Mouse (Mus musculus) adrenal gland, postnatal 10 days (tissue): ENCODE results near the gene Lif. TPM values are rescaled to one million over a fixed set of nuclear protein-coding genes. Genes with fewer than 3 reads are reported as not detected.

ENCODE experiments used
- DNase-seq: peaks from one replicate; pipeline ENCODE4 v3.0.0; 2021; ENCODE audit warnings: mixed read lengths
- long read RNA-seq, 2 experiments: library from polyadenylated mRNA; stranded (forward); transcript quantifications; one replicate each; pipeline ENCODE4 v2.0.0; 2021
- total RNA-seq, 2 experiments: library from RNA; stranded (reverse); gene quantifications; 2 replicates each; pipeline ENCODE4 v1.2.3; 2021

The Lif gene
- total RNA-seq = under 1 TPM; 0.30 to 0.69 TPM
- long read RNA-seq, experiment 1 = 0 reads
- long read RNA-seq, experiment 2 = 0 reads

GRCm38 (mm10) chr11:4256846-4257607 is at the start of gene Lif:
TSS of gene Lif (plus strand) at chr11:4257557.
- DNase-seq = no peak

- no peak for DNase-seq
Measured at GRCm38 (mm10) chr11:4207655-4208054, 49.7 kb upstream of the Lif start.

DNA sequence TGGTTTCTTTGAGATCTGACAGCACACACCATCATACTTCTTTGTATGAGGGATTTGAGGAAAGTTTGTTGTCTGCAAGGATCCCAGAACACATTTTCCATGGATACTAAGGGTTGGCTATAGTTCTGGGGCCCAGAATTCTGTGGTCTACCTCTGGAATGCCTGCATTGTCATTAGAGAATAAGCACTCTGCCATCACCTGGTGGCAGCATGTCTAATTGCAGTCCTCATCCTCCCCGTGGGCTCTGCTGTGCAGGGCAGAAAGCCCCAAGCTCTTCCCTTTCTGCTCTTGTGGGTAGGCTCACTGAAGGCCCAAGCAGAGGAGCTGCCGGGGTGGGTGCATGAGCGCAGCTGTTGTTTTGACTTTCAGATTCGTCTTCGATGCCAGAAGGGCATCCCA is 47.8 kb upstream of the Lif start:
- DNase-seq = no peak

- DNase-seq = peak; percentile 47
Measured at GRCm38 (mm10) chr11:4210786-4211185, 46.6 kb upstream of the Lif start.

GRCm38 (mm10) chr11:4213107-4213506 is 44.2 kb upstream of the Lif start:
- peak; percentile 50 for DNase-seq

DNA sequence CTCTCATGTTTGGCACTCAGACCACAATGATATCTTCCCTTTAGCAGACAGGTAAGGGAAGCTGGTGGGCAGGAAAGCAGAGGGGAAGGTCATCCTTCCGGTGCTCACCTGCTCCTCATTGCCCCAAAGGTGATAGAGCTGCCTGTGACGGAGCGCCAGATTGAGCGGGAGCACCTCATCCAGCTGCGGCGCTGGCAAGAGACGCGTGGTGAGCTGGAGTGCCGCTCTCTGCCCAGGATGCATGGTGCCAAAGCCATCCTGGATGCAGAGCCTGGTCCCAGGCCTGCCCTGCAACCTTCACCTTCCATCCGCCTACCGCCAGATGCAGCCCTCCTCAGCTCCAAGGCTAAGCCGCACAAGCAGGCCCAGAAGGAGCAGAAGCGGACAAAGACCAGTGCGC is 42.8 kb upstream of the Lif start:
- DNase-seq = no peak

- DNase-seq = no peak
Measured at GRCm38 (mm10) chr11:4215061-4215460, 42.3 kb upstream of the Lif start.

- peak; percentile 54 for DNase-seq
Measured at GRCm38 (mm10) chr11:4216248-4217000, 40.9 kb upstream of the Lif start.

DNA sequence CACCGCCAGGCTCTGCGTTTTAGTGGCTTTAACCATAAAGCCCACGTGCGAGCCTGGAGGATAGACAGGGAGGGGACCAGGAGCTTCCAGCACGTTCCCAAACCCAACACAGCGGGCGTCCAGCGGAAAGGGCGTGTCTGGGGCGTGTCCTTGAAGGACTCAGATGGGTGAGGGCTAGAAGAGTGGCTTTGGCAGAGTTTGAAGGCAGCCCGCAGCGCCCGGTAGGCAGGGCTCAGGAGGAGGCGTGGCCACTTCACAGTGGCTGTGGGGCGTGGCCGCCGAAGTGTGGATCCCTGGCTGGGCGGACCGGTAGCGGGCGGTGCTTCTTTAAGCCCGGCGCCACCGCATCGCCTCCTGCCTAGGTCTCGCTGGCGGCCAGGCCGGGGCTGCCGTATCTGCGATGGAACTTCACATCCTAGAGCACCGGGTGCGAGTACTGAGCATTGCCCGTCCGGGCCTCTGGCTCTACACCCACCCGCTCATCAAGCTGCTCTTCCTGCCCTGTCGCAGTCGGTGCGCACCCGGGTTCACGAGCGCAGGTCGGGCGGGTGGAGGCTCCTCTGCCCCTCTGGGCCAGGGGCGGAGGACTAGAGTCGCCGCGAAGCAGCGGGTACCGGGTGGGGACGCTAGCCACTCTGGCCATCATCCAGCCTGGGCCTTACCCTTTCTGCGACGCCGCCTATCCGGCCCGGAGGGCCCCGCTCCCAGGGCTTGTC is 39.3 kb upstream of the Lif start, which contains the start of gene Castor1:
Castor1 (plus strand) TSS at position 312 of the 716 bp plus-strand sequence.
- DNase-seq = peak; percentile 94

DNA sequence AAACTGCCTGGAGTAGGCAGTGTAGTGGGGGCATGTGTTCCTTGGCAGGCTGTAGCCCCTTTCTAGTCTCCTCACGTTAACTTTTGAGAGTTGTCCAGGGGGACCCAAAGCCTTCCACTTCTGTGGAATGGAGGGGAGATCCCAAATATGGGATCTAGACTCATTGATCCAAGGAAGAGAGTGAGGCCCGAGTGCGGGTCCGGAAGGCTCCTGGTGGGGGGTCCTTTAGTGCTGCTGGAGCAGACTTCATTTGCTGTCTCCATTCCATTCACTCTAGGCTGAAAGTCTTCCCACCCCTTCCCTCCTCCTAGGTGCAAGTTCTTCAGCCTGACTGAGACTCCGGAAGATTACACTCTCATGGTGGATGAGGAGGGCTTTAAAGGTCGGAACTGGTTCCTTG is 38.7 kb upstream of the Lif start:
- no peak for DNase-seq

DNA sequence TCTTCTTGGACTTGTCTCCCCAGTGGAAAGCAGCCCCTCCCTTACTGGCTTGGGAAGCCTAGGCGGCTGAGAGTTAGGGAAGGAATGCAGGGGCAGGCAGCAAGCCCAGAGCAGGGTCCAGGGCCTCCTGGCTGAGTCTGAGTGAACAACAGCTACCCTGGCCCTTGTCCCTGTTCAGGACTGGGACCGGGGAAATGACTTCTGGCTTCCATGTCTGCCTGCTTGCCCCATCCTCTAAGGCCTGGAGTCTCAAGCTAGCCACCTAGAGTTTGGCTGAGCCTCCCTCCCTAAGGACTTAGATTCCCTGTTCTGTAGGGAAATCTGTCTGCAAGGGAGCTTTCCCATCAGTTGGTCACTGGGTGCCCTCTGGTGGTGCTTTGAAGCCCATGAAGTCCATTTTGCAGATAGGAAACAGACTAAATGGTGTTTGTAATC is 38.0 kb upstream of the Lif start:
- DNase-seq = peak; percentile 85

DNA sequence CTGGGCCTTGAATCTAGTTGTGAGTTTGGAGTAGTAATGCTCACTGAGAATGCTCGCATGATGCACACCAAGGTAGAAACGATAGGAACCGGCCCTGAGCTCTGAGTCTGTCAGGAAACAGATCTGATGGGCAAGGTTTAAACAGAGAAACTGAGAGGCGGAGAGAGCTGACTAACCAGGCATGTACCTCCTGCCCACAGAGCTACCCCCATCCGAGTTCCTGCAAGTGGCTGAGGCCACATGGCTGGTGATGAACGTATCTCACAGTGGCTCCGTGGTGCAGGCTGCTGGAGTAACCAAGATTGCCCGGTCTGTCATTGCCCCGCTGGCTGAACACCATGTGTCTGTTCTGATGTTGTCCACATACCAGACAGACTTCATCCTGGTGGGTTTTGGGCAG is 37.4 kb upstream of the Lif start:
- DNase-seq = no peak

DNA sequence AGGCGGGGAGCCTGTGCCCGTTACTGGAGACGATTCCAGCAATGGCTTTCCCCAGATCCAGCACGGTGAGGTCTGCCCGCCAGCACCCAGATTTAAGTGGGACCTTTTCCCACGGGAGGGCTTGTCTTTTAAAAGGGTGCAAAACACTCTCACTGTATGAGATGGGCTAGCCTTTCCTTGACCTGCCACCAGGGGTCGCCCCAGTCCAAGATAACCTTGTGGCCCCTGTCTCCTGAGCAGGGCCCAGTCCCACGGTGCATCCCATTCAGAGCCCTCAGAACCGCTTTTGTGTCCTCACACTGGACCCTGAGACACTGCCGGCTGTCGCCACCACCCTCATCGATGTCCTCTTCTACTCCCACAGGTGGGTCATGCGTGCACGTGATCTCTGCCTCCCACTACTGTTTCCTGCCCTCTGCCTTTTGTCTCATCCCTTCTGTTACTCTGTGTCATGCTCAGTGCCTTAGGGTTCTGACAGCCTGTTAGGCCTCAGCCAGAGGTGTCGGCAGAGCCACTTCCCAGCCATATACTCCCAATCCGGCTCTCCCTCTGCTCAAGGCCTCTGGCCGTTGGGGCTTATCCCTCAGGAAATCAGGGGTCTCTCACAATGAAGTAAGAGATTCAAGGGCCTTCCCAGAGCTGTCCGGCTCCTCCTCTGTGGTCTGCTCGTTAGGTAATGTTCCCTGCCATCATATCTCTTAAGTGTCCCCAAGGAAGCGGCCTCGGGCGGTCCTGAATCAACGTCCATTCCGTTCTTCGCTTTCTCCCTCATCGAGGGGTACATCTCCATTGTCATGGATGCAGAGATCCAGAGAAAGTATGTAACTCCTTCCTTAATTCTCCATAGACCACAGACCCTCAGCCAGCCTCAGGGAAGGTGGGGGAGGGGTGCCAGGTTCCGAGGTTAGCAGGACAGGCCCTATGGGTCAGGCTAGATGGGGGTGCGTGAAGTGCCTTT is 36.6 kb upstream of the Lif start:
- peak; percentile 92 for DNase-seq

DNA sequence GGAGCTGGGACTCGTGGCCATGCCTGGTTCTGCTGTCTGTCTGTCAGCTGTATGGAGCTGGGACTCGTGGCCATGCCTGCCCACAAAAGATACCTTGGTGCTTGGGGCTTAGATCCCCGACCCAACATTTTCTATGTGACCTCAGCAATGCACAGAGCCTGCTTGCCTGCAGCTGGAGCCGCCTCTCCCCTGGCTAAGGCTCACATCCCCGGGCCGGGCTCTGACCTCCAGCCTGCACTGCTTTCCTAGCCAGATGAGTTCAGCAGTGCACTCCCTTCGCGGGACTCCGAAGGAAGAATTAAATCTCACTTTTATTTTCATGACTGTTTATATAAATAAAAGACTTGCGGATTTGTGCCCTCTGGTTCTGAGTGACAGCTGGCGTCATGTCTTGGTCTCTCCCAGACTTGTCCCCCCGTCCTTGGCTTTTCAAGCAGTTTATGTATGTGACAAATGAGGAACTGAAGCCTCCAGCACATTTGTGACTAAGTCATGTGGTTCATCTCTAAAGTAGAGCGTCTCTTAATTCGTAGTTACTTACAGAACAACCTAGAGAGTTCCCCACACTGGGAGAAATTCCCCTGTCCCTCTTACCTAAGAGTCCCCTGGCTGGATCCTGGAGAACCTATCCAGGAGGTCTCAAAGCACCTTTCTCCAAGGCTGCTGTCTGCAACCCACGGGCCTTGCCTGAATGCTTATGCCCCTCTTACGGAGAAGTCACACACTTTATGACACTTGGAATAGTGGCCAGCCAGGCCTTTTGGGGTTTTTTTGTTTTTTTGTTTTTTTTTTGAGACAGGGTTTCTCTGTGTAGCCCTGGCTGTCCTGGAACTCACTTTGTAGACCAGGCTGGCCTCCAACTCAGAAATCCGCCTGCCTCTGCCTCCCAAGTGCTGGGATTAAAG is 35.1 kb upstream of the Lif start:
- DNase-seq = no peak

GRCm38 (mm10) chr11:4223393-4224188 is 33.8 kb upstream of the Lif start:
- no peak for DNase-seq

- DNase-seq = no peak
Measured at GRCm38 (mm10) chr11:4224223-4224622, 33.1 kb upstream of the Lif start.

DNA sequence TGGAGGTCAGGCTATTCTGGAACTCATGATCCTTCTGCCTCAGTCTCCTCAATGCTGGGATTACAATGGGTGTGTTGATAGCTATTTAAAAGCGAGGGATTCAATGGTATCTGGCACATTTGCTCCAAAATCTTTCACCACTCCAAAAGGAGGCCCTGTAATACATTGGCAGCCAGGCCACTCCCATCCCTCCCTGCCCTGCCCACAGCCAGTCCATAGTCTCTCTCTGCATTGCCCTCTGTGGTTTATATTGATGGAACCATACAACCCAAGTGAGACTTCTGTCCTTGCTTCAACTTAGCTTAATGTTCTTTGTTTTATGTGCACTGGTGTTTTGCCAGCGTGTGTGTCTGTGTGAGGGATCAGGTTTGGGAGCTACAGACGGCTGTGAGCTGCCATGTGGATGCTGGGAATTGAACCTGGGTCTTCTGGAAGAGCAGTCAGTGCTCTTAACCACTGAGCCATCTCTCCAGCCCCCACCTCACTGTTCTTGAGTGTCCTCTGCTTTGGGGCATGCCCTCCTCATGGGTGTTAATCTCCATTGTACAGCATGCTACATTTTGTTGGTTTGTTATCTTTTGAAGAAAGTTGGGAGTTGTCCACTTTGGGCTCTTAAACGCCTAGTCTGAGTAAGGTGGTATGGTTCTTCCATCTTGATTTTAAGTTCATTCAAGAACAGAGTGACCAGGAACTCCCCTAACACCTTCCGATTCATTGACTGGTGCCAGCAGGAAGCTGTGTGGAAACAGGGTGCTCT is 30.6 kb upstream of the Lif start:
- no peak for DNase-seq

DNA sequence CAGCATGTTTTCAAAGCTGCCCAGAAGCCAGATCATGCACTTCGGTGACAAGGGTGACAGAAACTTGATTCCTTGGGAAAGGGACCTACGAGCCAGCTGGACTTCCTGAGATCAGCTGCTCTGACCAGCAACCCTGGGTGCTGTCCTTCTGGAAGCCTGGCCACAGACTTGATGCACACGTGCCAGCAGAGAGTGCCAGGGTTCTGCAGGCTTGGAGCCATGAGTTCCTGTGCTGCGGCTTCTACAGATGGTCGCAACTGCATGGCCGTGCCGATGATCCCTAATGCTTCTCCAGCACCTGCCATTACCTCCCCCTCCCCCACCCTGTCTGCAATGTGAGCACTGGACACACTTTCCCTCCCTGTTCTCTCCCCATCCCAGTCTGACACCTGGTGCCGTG is 28.9 kb upstream of the Lif start:
- peak; percentile 72 for DNase-seq

- no peak for DNase-seq
Measured at GRCm38 (mm10) chr11:4229841-4230240, 27.5 kb upstream of the Lif start.
